Mouse (Mus musculus) left cerebral cortex, postnatal 36 days (tissue): ENCODE measurements around the gene Khdc3. TPM values are rescaled to one million over a fixed set of nuclear protein-coding genes. Genes with fewer than 3 reads are reported as not detected.

ENCODE experiments used
- total RNA-seq, 2 experiments: library from RNA; stranded (reverse); gene quantifications; 2 replicates each; pipeline ENCODE4 v1.2.3; 2021

Khdc3 gene
- total RNA-seq, 2 experiments from 2014 or later = 0.96 to 3.2 TPM

Other genes with a start within 250 kb of the Khdc3 start
- 10 to 100 TPM; 14.3 to 17.2 TPM for gene Pygo1, start 176.2 kb upstream of the Khdc3 start, total RNA-seq
- 1 to 10 TPM; 1.6 to 2.6 TPM for gene Dyx1c1, start 143.1 kb upstream of the Khdc3 start, total RNA-seq
- gene Gm44503, start 143.0 kb upstream of the Khdc3 start, total RNA-seq = not detected
- 10 to 100 TPM in 1 of 2 experiments, 1 to 10 TPM in 1; 9.6 to 10.1 TPM for gene Ccpg1os, start 116.5 kb upstream of the Khdc3 start, total RNA-seq
- 100 to 1,000 TPM in 1 of 2 experiments, 10 to 100 TPM in 1; 97.2 to 125 TPM for gene Ccpg1, start 116.4 kb upstream of the Khdc3 start, total RNA-seq
- 10 to 100 TPM; 14.3 to 15.7 TPM for gene Pigb, start 61.5 kb upstream of the Khdc3 start, total RNA-seq
- gene Rab27a, start 57.0 kb upstream of the Khdc3 start, total RNA-seq = 1 to 10 TPM; 4.8 to 9.8 TPM
- gene Gm20509, start 634 bp downstream of the Khdc3 start, total RNA-seq = not detected
- 10 to 100 TPM; 56.2 to 56.8 TPM for gene Rsl24d1, start 11.6 kb downstream of the Khdc3 start, total RNA-seq